Mouse (Mus musculus) layer of hippocampus, adult 18-20 months (tissue): ENCODE results near the gene Dok4. TPM values are rescaled to one million over a fixed set of nuclear protein-coding genes. Genes with fewer than 3 reads are reported as not detected.
A peak's percentile ranks its signal among the peaks of the same experiment; 100 is the strongest.
"Not testable (repeated sequence)": the region's sequence is repeated elsewhere in the genome, so short reads cannot be mapped to it uniquely, and the experiment has no call there.

Experiments
- DNase-seq, 2 experiments: peaks; one replicate each; pipeline ENCODE4 v3.0.0; 2022; ENCODE audit warnings: low spot score in 2 of 2
- total RNA-seq, 2 experiments: library from RNA; stranded (reverse); gene quantifications; 2 replicates each; pipeline ENCODE4 v1.2.3; 2021

The Dok4 gene
- total RNA-seq, 2 experiments from 2014 or later = 21.5 to 23.8 TPM

GRCm38 (mm10) chr8:94854761-94855160, 21.4 kb downstream of the Dok4 start:
- not testable (repeated sequence) for DNase-seq

DNA sequence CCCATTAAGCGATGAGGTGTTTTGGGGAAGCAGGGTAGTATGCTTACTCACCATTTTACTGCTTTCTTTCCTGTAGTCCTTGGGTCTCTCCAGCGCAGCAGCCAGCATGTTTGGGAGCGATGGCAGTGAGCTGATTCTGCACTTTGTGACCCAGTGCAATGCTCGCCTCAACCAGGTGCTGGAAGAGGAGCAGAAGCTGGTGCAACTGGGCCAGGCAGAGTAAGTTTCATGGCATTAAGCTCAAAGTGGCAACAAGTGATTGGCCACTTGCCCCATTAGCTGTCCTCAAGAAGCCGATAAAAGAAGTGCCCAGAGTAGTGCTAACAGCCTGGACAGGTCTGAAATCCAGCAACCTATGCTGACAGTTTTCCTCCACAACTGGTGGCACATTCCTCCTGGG, 26.1 kb downstream of the Dok4 start:
- DNase-seq = no peak

DNA sequence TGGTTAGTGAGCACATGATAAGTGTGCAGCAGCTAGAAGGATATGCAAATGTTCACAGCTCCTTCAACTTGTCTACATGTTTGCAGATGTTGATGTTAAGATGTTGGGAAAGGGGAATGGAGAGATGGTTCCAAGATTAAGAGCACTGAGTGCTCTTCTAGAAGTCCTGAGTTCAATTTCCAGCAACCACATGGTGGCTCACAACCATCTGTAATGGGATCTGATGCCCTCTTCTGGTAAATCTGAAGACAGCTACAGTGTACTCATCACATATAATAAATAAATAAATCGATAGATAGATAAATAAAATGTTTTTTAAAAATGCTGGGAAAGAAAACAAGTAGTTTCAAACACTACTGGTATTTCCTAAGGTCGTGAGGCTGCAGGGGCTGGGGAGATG, 34.9 kb downstream of the Dok4 start:
- DNase-seq = no peak

DNA sequence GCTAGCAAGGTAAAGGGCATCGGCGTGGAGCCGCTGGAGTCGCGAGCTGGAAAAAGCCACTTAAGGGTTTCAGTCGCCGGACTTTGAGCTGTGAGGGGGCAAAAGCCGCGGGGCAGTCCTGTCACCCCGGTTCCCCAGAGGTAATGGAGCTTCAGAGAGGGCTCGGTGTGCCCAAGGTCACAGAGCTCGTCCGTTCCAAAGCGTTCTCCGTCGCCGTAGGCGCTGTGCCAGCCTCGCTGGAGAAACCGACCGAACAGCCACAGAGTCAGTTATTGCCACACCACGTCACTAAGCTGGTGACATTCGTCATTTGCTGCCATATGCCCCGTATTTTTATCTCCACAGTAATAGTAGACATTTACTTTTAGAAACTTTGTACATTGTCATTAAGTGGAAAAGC, 37.5 kb downstream of the Dok4 start:
- DNase-seq = peak; percentile 52 to 77

DNA sequence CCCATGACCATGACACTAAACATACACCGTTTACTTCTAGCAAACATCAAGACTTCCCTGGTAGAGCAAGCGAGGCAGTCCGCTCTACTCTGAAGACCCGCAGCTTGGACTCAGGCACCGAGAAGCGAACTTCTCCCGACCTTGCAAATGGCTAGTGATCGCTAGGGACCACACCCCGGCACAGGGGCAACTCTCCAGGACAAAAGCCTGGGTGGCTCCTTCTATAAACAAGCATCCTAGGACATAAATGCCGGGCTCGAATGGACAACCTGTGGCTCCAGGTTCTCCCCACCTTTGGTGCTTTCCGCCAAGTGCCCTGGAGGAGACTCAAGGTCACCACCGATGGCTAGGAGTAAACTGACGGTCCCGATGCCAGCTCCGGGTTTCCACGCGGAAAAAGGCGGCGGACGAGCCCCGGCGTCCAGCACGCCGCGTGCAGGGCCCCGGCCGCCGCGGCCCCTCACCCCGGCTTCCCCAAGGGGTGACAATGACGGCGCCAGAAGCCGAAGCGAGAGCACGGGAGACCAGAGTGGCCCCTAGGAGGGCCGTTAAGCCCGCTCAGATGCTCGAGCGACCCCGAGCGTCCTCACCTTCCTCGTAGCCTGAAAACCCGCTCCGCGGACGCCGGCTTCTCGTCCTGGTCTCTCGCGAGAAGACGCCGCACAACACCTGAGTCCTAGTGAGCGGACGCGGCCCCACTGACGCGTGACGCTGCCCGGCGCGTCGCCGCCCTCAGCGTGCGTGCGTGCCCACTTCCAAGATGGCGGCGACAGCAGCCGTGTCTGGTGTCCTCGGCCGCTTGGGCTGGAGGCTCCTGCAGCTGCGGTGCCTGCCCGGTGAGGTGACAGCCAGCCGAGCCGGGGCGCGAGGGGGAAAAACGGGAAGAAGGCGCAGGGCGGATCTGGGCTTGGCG, 38.2 kb downstream of the Dok4 start, which contains the start of the genes Coq9 and Ciapin1:
Gene Coq9, plus strand, starts transcription at position 660 of the 913 bp plus-strand sequence.
Gene Ciapin1, minus strand, starts transcription at position 697 of the 913 bp plus-strand sequence.
- peak; percentile 93 to 97 for DNase-seq

GRCm38 (mm10) chr8:94836456-94837240, 39.5 kb downstream of the Dok4 start:
- DNase-seq = no peak

GRCm38 (mm10) chr8:94835751-94836150, 40.4 kb downstream of the Dok4 start:
- not testable (repeated sequence) for DNase-seq

- DNase-seq = not testable (repeated sequence)
Measured at GRCm38 (mm10) chr8:94833901-94834405, 42.2 kb downstream of the Dok4 start.

DNA sequence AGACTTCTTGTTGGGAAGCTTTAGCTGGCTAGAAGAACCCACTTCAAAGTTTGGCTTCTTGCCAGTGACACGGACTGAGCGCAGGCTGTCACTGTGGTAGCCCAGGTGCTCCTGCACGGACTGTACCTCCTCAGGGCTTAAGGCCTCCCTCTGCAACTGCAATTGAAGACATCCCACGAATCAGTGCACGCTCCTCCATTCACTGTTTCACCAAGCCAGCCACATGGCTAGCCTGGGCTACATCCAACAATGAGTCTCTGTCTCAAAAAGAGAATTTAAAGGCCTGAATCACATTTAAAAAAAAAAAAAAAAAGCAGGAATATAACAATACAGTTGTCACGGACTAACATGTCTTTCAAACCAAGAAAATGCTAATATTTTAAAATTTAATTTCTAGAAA, 47.8 kb downstream of the Dok4 start:
- no peak for DNase-seq

- no peak for DNase-seq
Measured at GRCm38 (mm10) chr8:94826210-94826609, 49.9 kb downstream of the Dok4 start.

DNA sequence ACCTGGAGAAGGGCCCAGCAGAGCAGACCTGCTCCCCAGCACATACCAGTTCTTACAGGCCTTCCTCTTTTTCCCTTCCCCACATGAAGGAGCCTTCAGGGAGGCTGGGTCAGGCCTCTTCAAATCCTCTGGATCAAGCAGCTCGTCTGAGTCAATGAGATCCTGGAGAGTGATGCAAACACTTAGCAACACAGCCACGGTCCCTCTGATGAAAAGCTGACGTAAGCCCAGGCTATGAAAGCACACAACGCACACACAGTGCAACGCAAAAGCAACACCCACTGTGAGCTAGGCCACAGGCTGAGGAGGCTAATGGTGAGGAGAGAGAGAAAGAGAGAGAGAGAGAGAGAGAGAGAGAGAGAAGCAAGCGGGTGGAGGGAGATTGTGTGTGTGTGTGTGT, 51.0 kb downstream of the Dok4 start:
- DNase-seq = no peak

DNA sequence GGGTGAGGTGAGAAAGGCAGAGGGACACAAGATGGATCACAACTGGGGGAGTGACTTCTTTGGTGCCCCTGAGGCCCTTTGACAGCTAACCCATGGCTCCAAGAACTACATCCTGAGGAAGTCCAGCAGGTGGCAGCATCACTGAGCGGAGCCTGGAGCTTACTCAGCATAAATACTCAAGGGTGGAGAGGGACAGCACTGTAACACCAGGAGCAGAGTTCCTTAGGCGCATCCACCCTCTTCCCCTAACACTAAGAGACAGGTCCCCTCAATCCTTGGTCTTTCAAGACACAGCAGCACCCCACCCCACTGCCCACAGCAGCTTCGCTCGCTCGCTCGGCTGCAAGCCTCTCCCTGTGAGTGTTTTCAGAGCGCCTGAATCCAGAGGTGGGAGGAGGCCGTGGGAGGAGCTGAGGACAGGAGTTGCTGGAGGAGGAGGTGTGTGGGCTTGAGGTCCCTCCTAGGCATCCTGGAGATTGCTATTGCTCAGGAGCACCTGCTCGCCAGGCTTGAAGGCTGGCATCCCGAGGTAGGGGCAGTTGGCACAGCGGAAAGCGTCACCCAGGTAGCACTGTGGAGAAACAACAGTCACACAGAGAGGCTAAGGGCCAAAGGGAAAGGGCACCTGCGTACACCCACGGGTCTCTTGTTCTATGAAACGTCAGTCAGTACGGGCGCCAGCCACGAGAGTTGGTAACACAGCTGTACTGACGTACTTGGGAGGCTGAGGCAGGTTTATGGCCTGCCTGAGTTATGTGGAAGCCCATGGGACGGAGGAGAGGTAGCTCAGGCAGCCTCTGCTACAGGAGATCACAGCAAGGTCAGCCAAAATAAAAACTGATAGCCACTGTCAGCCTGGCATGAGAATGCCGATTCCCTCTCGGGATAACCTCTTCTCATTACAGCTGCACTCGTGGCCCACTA, 53.2 kb downstream of the Dok4 start:
- peak in 1 of 2 experiments; percentile 65 for DNase-seq

DNA sequence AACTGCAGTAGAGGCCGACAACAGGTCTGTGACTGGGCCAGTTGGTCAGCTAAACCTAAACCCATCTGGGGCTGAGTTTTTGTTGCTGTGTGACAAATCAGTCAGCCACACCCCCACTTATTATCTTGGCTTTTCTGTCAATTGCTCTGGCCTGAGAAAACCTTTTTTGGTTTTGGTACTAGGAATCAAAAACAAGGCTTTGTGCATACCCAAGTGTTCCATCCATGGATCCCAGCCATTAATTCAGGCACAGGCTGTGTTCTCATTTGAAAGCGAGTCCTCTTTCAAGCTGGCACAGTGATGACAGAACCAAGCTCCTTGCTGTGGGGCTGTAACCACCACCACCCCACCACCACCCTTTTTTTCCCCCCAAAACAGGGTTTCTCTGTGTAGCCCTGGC, 54.7 kb downstream of the Dok4 start:
- peak in 1 of 2 experiments; percentile 65 for DNase-seq

DNA sequence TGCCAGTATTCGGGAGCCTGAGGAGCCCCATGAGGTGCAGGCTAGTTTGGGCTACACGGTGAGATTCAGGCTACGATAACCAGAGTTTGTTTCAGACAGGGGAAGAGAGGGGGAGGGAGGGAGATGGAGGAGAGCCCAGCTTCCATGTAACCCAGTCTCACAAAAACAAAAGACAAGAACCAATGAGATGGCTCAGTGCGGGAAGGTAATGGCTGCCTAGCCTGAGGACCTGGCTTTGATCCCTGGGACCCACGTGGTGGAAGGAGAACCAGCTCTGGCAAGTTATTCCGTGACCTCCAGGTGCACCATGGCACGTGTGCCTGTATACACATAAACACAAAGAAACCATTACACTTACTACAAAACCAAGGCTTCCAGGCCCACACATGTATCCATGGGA, 55.6 kb downstream of the Dok4 start:
- no peak for DNase-seq

GRCm38 (mm10) chr8:94819671-94820179, 56.4 kb downstream of the Dok4 start:
- no peak for DNase-seq

DNA sequence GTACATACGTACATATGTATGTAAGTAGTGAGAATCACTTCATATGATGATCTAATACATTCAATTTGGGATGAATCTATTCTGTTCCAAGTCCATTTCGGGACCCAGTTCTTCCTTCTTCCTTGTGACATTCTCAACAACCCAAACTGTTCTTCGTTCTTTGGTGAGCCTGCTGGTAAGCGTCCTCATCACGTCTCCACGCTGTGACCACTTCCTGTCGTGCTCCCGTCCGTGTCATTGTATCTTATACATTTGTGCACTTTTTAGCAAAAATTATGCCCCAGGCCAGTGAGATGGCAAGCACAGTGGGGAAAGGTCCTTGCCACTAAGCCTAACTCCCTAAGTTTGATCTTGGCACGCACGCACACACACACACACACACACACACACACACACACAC, 58.2 kb downstream of the Dok4 start:
- DNase-seq = no peak

DNA sequence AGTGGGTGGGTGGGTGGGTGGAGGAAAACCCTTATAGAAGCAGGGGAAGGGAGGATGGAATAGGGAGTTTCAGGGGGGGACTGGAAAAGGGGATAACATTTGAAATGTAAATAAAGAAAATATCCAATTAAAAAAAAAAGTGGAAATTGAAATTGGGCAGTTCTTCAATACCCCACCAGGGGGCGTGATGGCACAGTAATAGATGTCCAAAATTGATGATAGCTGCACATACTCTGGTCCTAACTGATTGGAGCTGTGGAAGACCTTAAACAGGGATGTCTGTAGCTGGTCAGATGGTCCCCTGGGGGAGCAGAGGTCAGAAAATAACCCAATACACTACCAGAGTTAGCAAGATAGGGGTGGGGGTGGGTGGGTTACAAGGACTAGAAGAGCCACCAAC, 61.6 kb downstream of the Dok4 start:
- DNase-seq = peak in 1 of 2 experiments; percentile 59
